Mouse (Mus musculus): ENCODE measurements around the gene Yif1a.
A peak's percentile ranks its signal among the peaks of the same experiment; 100 is the strongest.

Gene Yif1a

GRCm38 (mm10) chr19:5087884-5088728 is at the start of gene Yif1a:
TSS of gene Yif1a (plus strand) at chr19:5088538.
- peak; percentile 97 for DNase-seq (ENCODE audit: low spot score)

DNA sequence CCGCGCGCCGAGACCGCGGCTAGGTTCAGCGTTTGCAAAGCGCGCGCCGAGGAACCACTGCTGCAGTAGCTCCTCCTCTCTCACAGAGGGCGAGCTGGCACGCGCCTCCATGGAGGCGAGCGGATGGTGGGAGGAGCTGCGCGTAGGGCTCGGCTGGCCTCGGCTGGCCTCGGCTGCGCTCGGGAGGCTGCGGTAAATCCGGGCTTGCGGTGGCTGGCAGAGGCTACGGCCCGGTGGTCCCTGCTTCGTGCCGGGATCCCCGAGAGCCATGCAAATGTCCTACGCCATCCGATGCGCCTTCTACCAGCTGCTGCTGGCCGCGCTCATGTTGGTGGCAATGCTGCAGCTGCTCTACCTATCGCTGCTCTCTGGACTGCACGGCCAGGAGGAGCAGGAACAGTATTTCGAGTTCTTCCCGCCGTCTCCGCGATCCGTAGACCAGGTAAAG is 49.6 kb upstream of the Yif1a start, which contains the start of the genes B4gat1 and AC124502.3:
Gene B4gat1, plus strand, starts transcription at position 118 of the 448 bp plus-strand sequence.
Gene AC124502.3, plus strand, starts transcription at position 183 of the 448 bp plus-strand sequence.
- DNase-seq (ENCODE audit: low spot score) = peak; percentile 81

DNA sequence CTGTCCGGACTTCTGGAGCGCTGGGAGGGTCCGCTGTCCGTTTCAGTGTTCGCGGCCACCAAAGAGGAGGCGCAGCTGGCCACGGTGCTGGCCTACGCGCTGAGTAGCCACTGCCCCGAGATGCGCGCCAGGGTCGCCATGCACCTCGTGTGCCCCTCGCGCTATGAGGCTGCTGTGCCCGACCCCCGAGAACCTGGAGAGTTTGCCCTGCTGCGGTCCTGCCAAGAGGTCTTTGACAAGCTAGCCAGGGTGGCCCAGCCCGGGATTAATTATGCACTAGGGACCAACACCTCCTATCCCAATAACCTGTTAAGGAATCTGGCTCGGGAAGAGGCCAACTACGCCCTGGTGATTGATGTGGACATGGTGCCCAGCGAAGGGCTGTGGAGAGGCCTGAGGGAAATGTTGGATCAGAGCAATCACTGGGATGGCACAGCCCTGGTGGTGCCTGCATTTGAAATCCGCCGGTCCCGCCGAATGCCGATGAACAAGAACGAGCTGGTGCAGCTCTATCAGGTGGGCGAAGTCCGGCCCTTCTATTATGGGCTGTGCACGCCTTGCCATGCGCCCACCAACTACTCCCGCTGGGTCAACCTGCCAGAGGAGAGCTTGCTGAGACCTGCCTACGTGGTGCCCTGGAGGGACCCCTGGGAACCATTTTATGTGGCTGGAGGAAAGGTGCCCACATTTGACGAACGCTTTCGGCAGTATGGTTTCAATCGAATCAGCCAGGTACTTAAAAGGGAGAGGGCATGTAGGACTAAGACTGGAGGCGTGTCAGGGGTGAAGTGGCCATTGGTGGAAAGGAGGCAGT is 48.8 kb upstream of the Yif1a start:
- no peak for DNase-seq (ENCODE audit: low spot score)

GRCm38 (mm10) chr19:5040862-5041523 is 47.3 kb upstream of the Yif1a start, which contains the start of gene Brms1:
TSS of gene Brms1 (plus strand) at chr19:5041354.
- DNase-seq (ENCODE audit: low spot score) = peak; percentile 93

- no peak for DNase-seq (ENCODE audit: low spot score)
These were observed 46.8 kb upstream of the Yif1a start for GRCm38 (mm10) chr19:5041588-5041987.

- DNase-seq (ENCODE audit: low spot score) = no peak
These were observed 42.8 kb upstream of the Yif1a start for GRCm38 (mm10) chr19:5045531-5045930.

DNA sequence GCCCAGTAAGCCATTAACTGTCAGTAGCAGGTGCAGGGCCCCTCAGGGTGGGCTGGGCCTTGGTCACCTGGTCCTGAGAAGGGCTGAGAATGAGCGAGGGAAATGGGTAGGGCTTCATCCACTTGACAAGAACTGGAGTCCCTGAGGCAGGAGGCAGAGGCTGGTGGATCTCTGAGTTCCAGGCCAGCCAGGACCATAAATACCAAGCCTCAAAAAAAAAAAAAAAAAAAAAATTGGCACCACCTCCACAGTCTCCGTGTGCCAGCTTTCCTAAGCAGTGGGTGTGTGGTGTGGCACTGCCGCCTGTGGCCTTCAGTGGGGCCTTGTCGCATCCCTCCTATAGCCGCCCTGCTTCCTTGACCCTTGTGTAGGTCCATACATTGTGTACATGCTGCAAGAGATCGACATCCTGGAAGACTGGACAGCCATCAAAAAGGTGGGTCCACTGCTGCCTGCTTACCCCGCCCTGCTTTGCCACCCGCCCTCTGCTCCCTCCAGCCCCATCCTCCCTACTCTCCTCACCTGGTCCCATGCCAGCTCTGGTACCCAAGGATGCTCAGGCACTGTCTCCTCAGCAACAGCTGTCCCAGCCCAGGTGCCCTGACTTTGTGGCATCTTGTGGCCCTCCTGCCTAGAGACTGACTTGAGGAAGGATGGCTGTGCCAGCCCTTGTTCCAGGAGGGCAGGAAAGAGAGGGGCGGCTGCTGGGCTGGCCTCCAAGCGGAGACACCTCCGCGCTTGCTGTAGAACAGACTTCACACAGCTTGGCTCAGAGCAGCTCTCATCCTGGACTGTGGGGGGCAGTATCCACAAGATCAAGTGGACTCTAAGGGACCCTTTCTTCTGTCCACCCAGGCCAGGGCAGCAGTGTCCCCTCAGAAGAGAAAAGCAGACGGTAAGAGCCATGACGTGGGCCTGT is 39.9 kb upstream of the Yif1a start:
- no peak for DNase-seq (ENCODE audit: low spot score)

GRCm38 (mm10) chr19:5049325-5049724 is 39.0 kb upstream of the Yif1a start:
- DNase-seq (ENCODE audit: low spot score) = no peak

- no peak for DNase-seq (ENCODE audit: low spot score)
These were observed 38.1 kb upstream of the Yif1a start, which contains the start of gene Rin1 for GRCm38 (mm10) chr19:5050047-5050905. TSS of gene Rin1 (plus strand) at chr19:5050481.

DNA sequence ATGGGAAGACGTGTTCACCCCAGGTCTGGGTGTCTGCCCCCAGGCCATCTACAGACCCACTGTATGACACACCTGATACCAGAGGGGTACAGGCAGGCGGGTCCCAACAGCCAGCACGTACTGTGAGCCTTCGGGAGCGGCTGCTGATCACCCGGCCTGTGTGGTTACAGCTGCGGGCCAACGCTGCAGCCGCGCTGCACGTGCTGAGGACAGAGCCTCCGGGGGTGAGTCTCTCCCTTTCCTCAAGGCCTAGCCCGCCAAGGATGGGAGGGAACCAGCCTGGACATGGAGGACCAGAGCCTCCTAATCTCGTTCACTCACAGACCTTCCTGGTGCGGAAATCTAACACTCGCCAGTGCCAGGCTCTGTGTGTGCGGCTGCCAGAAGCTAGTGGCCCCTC is 37.3 kb upstream of the Yif1a start:
- DNase-seq (ENCODE audit: low spot score) = no peak

- DNase-seq (ENCODE audit: low spot score) = no peak
These were observed 36.8 kb upstream of the Yif1a start for GRCm38 (mm10) chr19:5051515-5051914.

GRCm38 (mm10) chr19:5052166-5052822 is 36.0 kb upstream of the Yif1a start:
- DNase-seq (ENCODE audit: low spot score) = no peak

DNA sequence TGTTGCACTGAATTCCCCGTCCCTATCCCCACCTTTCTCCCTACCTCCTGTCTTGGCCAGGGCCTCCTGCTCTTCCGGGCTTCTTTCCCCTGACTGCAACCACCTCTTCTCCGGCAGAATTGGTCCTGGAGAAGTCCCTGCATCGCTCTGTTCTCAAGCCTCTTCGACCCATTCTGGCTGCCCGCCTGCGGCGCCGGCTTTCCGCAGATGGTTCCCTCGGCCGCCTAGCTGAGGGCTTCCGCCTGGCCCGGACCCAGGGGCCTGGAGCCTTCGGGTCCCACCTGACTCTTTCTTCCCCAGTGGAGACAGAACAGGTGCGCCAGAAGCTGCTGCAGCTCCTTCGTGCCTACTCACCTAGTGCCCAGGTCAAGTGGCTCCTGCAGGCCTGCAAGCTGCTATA is 35.5 kb upstream of the Yif1a start:
- no peak for DNase-seq (ENCODE audit: low spot score)

DNA sequence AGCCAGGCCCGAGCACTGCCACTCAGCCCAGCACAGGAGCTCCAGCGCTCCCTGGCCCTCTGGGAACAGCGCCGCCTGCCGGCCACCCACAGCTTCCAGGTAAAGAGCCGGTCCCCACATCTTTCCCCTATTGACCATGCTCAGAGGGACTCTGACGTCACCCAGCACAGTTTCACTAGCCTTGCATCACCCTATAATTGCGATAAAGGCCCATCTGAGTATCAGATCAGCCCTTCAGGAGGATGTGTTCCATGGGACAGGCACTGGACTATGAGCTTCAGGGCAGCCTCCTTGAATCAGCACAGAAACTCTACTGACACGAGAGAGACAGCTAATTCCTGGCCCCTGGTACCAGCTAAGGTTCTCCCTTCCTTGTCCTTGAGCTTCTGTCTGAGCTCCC is 34.4 kb upstream of the Yif1a start:
- DNase-seq (ENCODE audit: low spot score) = peak; percentile 56

DNA sequence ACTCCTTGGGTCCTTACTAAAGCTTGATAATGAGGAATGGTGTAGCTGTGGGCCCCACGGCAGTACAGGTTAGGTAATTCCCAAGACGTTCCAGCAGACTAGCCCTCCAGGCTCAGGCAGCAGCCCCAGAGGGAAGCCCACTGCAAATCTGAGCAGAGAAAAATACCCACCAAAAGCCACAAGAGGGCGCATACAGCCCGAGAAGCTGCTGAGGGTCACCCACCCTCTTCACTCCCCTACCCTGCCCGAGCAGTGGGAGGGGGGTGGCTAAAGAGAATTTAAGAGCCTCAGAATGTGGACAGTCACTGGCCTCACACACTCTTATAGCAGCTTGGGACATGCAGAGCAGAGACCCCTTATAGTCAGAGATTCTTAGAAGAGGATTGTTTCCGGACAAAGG is 32.1 kb upstream of the Yif1a start:
- DNase-seq (ENCODE audit: low spot score) = no peak

- DNase-seq (ENCODE audit: low spot score) = no peak
These were observed 30.2 kb upstream of the Yif1a start for GRCm38 (mm10) chr19:5057876-5058775.

DNA sequence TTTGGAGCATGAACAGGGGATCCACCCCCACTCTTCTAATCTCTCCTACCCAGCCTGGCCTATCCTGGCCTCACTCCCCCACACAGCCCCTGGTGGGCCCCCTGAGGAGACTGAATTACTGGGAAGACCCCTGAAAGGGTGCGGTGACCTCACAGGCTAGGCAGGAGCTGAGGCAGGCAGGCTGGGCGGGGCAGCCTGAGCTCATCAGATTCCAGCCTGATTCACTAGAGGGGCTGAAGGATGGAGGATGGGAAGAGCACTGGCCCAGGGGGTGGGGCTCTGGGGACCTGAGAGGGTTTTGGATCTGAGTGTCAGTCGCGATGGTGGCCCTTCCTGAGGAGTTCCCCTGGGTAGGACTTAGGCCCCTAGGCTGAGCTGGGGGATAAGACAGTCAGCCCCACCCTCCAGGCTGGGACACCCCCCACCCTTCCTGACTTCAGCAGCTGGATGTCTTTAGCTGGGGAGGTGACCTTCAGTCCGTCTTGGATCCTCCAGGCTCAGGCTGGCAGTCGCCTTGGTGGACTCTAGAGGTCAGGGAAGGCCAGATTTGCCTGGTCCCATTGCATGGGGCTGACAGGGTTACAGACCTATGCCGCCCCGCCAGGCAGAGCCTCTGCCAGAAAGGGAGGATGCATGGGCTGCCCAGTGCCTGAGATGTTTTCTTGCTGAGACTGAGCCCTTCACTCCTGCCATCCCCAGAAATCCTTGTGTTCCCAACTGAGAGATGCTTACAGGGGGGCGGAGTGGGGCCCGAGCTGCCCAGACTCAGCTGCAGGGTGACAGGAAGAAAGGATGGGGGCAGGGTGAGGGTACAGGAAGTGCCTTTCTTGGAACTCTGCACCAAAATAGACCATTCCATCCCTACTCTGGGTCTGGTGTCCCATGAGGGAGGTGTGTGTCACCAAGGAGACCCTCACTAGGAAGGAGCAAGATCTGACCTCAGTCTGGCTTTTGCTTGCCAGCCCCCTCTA is 29.3 kb upstream of the Yif1a start:
- no peak for DNase-seq (ENCODE audit: low spot score)
